ENCODE assay signal across 8 mouse cellular contexts in the genomic region with DNA sequence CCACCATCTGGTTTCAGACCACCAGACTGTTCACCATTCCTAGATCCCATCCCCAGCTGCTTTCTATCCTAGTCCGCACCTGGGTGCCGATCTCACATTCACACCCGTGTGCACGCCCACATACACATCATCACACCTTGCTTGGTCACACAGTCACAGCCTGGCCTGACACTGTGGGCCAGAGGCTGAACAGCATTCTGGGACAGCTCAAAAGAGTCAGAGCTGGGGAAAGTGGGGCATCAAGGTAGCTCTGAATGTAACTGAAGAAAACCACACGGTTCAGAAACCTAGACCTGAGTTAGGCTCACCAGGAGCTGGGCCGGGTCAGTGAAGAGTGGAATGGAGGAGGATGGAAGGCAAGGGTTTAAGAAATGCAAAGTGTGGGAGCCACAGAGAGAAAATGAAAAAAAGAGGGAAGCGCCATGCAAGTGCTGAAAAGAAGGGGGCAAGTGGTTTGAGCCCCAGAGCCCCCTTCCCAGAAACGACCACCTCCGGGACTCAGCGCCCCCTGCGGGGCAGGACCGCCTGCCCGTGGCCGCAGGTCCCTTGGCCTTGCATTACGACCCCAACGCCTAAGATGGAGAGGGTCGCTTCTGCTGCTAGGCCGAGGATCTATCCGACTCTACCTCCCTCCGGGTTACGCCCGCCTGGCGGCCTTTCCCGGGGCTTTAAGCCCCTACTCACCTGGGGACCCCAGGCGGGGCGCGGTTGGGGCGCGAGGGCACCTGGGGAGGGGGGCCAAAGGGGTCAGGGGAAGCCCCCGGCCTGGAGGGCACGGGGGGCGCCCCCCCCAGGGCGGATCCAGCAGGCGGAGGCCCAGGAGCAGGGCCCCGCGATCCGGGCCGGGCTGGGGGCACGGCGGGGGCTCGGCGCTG. TPM values are rescaled to one million over a fixed set of nuclear protein-coding genes. Genes with fewer than 3 reads are reported as not detected.
DNase-seq lines count a peak whose midpoint lies in the region; ATAC-seq and TF ChIP-seq lines count a peak whose summit lies in the region.

No protein-coding gene starts in this region.

- peak overlapping the region; percentile 94 for H3K4me2 ChIP-seq in embryonic facial prominence, embryonic 12.5 days (replicated peaks)
- peak overlapping the region; percentile 93 for H3K4me2 ChIP-seq in hindbrain, embryonic 15.5 days

- no peaks in the 10 kb centered on the region for H3K9me3 ChIP-seq in embryonic facial prominence, embryonic 12.5 days
- no peaks in the 10 kb centered on the region for H3K9me3 ChIP-seq in hindbrain, embryonic 15.5 days

- peak overlapping the region; percentile 79 for H3K9ac ChIP-seq in embryonic facial prominence, embryonic 12.5 days
- peak overlapping the region; percentile 49 for H3K9ac ChIP-seq in hindbrain, embryonic 15.5 days

- peak overlapping the region; percentile 41 for H3K4me3 ChIP-seq in left cerebral cortex, adult 2 months
- peak overlapping the region; percentile 68 for H3K4me3 ChIP-seq in embryonic facial prominence, embryonic 12.5 days
- H3K4me3 ChIP-seq in hindbrain, embryonic 15.5 days = peak overlapping the region; percentile 47

- DNase-seq in left cerebral cortex, adult 2 months (ENCODE audit: extremely low spot score in 1 of 2, low spot score in 2 of 2) = peak in 1 of 2 experiments; percentile 13
- DNase-seq in left cerebral cortex, postnatal 14 days (ENCODE audit: low spot score in 2 of 2) = no peak
- DNase-seq in naive thymus-derived CD4-positive, alpha-beta T cell, adult 2 months (ENCODE audit: low read depth) = peak; percentile 33
- DNase-seq in layer of hippocampus, adult 8-10 months (ENCODE audit: low spot score in 2 of 2) = no peak
- no peak for DNase-seq in kidney, adult 11 months
- no peak for DNase-seq in lung, postnatal 25 days (ENCODE audit: low spot score)

- no peak for ATAC-seq in embryonic facial prominence, embryonic 12.5 days (ENCODE audit: insufficient number of reproducible peaks, insufficient read depth, low FRiP score, low TSS enrichment)
- ATAC-seq in hindbrain, embryonic 15.5 days (ENCODE audit: low FRiP score, low read depth) = no peak

- H3K27ac ChIP-seq in left cerebral cortex, adult 2 months = peak overlapping the region; percentile 79
- peak overlapping the region; percentile 61 for H3K27ac ChIP-seq in embryonic facial prominence, embryonic 12.5 days
- H3K27ac ChIP-seq in hindbrain, embryonic 15.5 days (replicated peaks) = no peak overlapping the region

- TF ChIP-seq CTCF in left cerebral cortex, adult 2 months (IDR thresholded peaks at IDR 0.05) = no peak; the same call in none of the 2 replicates

- intact Hi-C loops in left cerebral cortex, adult 2 months (cut with DNase I) = no loop called here
- intact Hi-C loops in left cerebral cortex, postnatal 14 days (cut with DNase I) = no loop called here

- peaks cover 48% of the 10 kb centered on the region for H3K36me3 ChIP-seq in embryonic facial prominence, embryonic 12.5 days
- H3K36me3 ChIP-seq in hindbrain, embryonic 15.5 days = peaks cover 35% of the 10 kb centered on the region

- no peaks in the 10 kb centered on the region for H3K27me3 ChIP-seq in embryonic facial prominence, embryonic 12.5 days
- peaks cover 3% of the 10 kb centered on the region; the same call in 1 of the 2 replicates for H3K27me3 ChIP-seq in hindbrain, embryonic 15.5 days

- 8% methylated on average over 41 of the region's 42 CpGs for WGBS in embryonic facial prominence, embryonic 12.5 days
- whole genome bisulfite sequencing in hindbrain, embryonic 15.5 days = 11% methylated on average over 40 of the region's 42 CpGs

- peaks cover 46% of the 10 kb centered on the region for H3K4me1 ChIP-seq in embryonic facial prominence, embryonic 12.5 days
- H3K4me1 ChIP-seq in hindbrain, embryonic 15.5 days (replicated peaks) = peaks cover 15% of the 10 kb centered on the region

RNA-seq across cellular contexts. Expression of a gene that starts 23.8 kb away (rescaled TPM):
- total RNA-seq in left cerebral cortex, adult 2 months (2021) = 100 to 1,000 TPM; 186 to 193 TPM
- 100 to 1,000 TPM; 204 to 219 TPM for total RNA-seq in left cerebral cortex, postnatal 14 days (2021)
- polyA plus RNA-seq in embryonic facial prominence, embryonic 12.5 days (2016; fragmentation: Nextera tagmentation; extraction: Ambion mirVana) = 413 TPM in 2 replicates
- polyA plus RNA-seq in hindbrain, embryonic 15.5 days (2015; fragmentation: Nextera tagmentation; extraction: Ambion mirVana) = 402 and 448 TPM in 2 replicates
- total RNA-seq in layer of hippocampus, adult 8-10 months (2022) = 100 to 1,000 TPM; 192 to 208 (median 196) TPM

RNA-seq across cellular contexts. Expression of a gene that starts 24.5 kb away (rescaled TPM):
- total RNA-seq in left cerebral cortex, adult 2 months (2021) = 10 to 100 TPM; 83.2 to 86.4 TPM
- 10 to 100 TPM; 78.9 to 83.9 TPM for total RNA-seq in left cerebral cortex, postnatal 14 days (2021)
- 27.4 and 29.7 TPM in 2 replicates for polyA plus RNA-seq in embryonic facial prominence, embryonic 12.5 days (2016; fragmentation: Nextera tagmentation; extraction: Ambion mirVana)
- 31.5 and 32.0 TPM in 2 replicates for polyA plus RNA-seq in hindbrain, embryonic 15.5 days (2015; fragmentation: Nextera tagmentation; extraction: Ambion mirVana)
- total RNA-seq in layer of hippocampus, adult 8-10 months (2022) = 10 to 100 TPM; 88.0 to 97.6 (median 92.3) TPM

RNA-seq across cellular contexts. Expression of a gene that starts 40.4 kb away (rescaled TPM):
- 10 to 100 TPM; 89.7 to 90.1 TPM for total RNA-seq in left cerebral cortex, adult 2 months (2021)
- total RNA-seq in left cerebral cortex, postnatal 14 days (2021) = 10 to 100 TPM; 69.5 to 79.0 TPM
- polyA plus RNA-seq in embryonic facial prominence, embryonic 12.5 days (2016; fragmentation: Nextera tagmentation; extraction: Ambion mirVana) = 50.6 and 57.8 TPM in 2 replicates
- 48.2 and 60.7 TPM in 2 replicates for polyA plus RNA-seq in hindbrain, embryonic 15.5 days (2015; fragmentation: Nextera tagmentation; extraction: Ambion mirVana)
- total RNA-seq in layer of hippocampus, adult 8-10 months (2022) = 100 to 1,000 TPM in 1 of 4 experiments, 10 to 100 TPM in 3; 82.9 to 103 (median 90.5) TPM

RNA-seq across cellular contexts. Expression of a gene that starts 41.5 kb away (rescaled TPM):
- 1,000 to 10,000 TPM; 1,259 to 1,310 TPM for total RNA-seq in left cerebral cortex, adult 2 months (2021)
- total RNA-seq in left cerebral cortex, postnatal 14 days (2021) = 1,000 to 10,000 TPM; 1,093 to 1,153 TPM
- polyA plus RNA-seq in embryonic facial prominence, embryonic 12.5 days (2016; fragmentation: Nextera tagmentation; extraction: Ambion mirVana) = 45.0 and 47.8 TPM in 2 replicates
- 77.2 and 86.0 TPM in 2 replicates for polyA plus RNA-seq in hindbrain, embryonic 15.5 days (2015; fragmentation: Nextera tagmentation; extraction: Ambion mirVana)
- 1,000 to 10,000 TPM; 1,146 to 1,253 (median 1,200) TPM for total RNA-seq in layer of hippocampus, adult 8-10 months (2022)

RNA-seq across cellular contexts. Expression of a gene that starts 51.7 kb away (rescaled TPM):
- 10 to 100 TPM; 45.9 to 47.1 TPM for total RNA-seq in left cerebral cortex, adult 2 months (2021)
- 10 to 100 TPM; 57.5 to 64.7 TPM for total RNA-seq in left cerebral cortex, postnatal 14 days (2021)
- 69.9 and 81.5 TPM in 2 replicates for polyA plus RNA-seq in embryonic facial prominence, embryonic 12.5 days (2016; fragmentation: Nextera tagmentation; extraction: Ambion mirVana)
- polyA plus RNA-seq in hindbrain, embryonic 15.5 days (2015; fragmentation: Nextera tagmentation; extraction: Ambion mirVana) = 97.4 and 99.6 TPM in 2 replicates
- total RNA-seq in layer of hippocampus, adult 8-10 months (2022) = 10 to 100 TPM; 48.6 to 60.0 (median 54.5) TPM
